Mouse (Mus musculus) embryonic facial prominence, embryonic 14.5 days (tissue): ENCODE results near the gene 4933427I04Rik. TPM values are rescaled to one million over a fixed set of nuclear protein-coding genes. Genes with fewer than 3 reads are reported as not detected.

Source experiments
- ATAC-seq: fragments of 200-750 bp; cut with Nextera tagmentation; 2 replicates; pipeline ENCODE4 v1.8.0; 2017; ENCODE audit warnings: low read depth, moderate number of reproducible peaks, moderate TSS enrichment
- DNase-seq: peaks from one replicate; pipeline ENCODE4 v3.0.0-alpha.2; 2015; ENCODE audit warnings: low spot score
- H3K27ac ChIP-seq: fragments of 300-500 bp; sonication (generic); replicated peaks from 2 replicates; pipeline ENCODE4 v1.5.1; 2014; ENCODE audit warnings: low read depth, mild to moderate bottlenecking, low read length, moderate library complexity
- H3K27me3 ChIP-seq: fragments of 300-500 bp; sonication (generic); replicated peaks from 2 replicates; pipeline ENCODE4 v1.6.1; 2014; ENCODE audit warnings: low read length; ENCODE audit not compliant: control insufficient read depth, insufficient read depth
- H3K36me3 ChIP-seq: fragments of 300-500 bp; sonication (generic); 2 replicates; pipeline ENCODE4 v1.6.1; 2014; ENCODE audit warnings: low read length, mixed read lengths; ENCODE audit not compliant: control insufficient read depth, insufficient read depth
- H3K4me1 ChIP-seq: fragments of 300-500 bp; sonication (generic); 2 replicates; pipeline ENCODE4 v1.6.1; 2014; ENCODE audit warnings: antibody characterized with exemption, low read length; ENCODE audit not compliant: control insufficient read depth, insufficient read depth
- H3K4me2 ChIP-seq: fragments of 300-500 bp; sonication (generic); 2 replicates; pipeline ENCODE4 v1.6.1; 2014; ENCODE audit warnings: low read depth, mild to moderate bottlenecking, low read length, moderate library complexity, mixed read lengths
- H3K4me3 ChIP-seq: fragments of 300-500 bp; sonication (generic); 2 replicates; pipeline ENCODE4 v1.5.1; 2014; ENCODE audit warnings: low read depth, mild to moderate bottlenecking, low read length
- H3K9ac ChIP-seq: fragments of 300-500 bp; sonication (generic); 2 replicates; pipeline ENCODE4 v1.6.1; 2014; ENCODE audit warnings: low read depth, mild to moderate bottlenecking, low read length, moderate library complexity, mixed read lengths
- H3K9me3 ChIP-seq: fragments of 300-500 bp; sonication (generic); 2 replicates; pipeline ENCODE4 v1.6.1; 2016; ENCODE audit warnings: low read length; ENCODE audit not compliant: control insufficient read depth
- WGBS: fragments of 180-500 bp; shearing (Covaris S2); extraction: QIAGEN DNeasy Blood & Tissue Kit; methylation state at CpG from one replicate; pipeline ENCODE4 v1.1.7; 2014; 5-methylcytosine and 5-hydroxymethylcytosine counted together
- polyA plus RNA-seq: library from polyadenylated mRNA; unstranded; fragments of >200 nt; fragmentation: Nextera tagmentation; extraction: Ambion mirVana; gene quantifications from 2 replicates; pipeline ENCODE4 v1.2.1, GENCODE M21; 2014

The 4933427I04Rik gene
- polyA plus RNA-seq, result not detected in 2 replicates

DNA sequence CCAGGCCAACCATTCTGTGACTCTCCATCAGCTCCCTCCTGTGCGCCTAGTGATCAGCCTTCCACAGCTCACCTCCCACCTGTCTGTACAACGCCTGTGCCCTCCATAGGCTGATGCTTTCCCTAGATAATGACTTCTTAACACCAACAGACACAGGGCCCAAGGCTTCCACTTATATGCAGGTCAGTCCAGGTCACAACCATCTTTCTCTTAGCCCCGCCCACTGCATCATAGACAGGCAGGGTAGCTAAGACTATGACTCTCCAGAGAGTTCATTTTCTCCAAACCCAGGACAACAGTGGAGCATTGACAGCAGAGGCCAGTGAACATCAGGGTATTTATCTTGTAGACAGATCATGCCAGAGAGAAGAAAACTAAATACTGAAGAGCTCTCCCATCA is at the start of gene 4933427I04Rik:
4933427I04Rik (plus strand) TSS at position 301 of the 400 bp plus-strand sequence.
- no peak for ATAC-seq
- Histone ChIP-seq H3K27ac (no peak within 1 kb of the TSS), H3K4me2 (no peak within 1 kb of the TSS), H3K36me3 (no peaks in the 10 kb centered on the region), H3K9me3 (no peaks in the 10 kb centered on the region), H3K4me1 (no peaks in the 10 kb centered on the region), H3K27me3 (no peaks in the 10 kb centered on the region), H3K9ac (no peak within 1 kb of the TSS), H3K4me3 (no peak within 1 kb of the TSS)
- DNase-seq, result no peak
- 83% methylated on average over 3 of the region's 3 CpGs for WGBS

DNA sequence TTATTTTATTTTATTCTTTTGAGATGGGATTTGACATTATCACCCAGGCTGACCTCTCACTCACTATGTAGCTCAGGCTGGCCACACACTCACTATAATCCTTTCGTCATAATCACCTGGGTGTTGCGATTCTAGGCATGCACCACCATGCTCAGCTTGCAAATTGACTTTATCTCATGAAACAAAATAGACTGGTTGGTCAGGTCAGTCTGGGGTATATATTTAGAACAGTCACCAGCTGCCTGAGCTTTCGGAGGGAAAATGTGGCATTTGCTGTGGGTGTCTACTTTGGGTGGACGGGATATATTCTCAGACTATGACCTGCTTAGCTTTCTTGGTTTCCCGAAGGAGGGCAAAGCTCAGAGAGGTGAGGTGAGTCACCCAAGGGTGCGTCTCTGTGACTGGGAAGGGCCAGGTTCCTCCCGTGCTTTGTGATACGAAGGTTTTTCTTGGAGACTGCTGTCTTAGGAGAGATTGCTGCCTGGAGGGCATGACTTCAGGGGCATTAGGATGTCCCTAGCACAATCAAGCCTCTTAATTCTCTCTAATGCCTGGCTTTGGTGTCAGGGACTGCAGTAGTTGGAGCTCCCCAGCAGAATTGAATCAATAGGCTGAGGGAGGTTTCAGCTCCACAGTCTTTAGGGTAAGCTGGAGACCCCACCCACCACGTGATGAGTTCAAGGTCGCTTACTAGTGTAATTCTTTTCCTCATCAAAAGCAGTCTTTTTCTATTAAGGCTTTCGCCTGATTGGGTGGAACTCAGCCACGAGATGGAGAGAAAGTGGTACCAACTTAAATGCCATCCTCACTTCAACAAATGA is 48.8 kb upstream of the 4933427I04Rik start:
- no peak for ATAC-seq
- no peaks in the 10 kb centered on the region for H3K36me3 ChIP-seq
- 78% methylated on average over 12 of the region's 12 CpGs for WGBS

DNA sequence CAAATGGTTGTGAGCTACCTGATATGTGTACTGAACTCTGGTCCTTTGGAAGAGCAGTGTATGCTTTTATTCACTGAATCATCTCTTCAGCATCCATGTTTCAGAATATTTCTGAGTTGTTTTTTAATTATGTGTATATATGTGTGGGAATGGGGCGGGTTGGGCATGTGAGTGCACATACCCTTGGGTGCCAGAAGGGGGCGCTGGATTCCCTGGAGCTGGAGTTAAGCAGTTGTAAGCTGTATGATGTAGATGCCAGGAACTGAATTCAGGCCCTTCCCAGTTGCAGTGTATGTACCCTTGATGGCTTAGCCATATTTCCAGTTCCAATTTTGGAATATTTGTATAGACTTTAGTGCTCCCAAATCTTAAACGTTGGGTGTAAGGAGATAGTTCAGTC is 47.0 kb upstream of the 4933427I04Rik start:
- DNase-seq, result no peak
- H3K9ac ChIP-seq, result no peak overlapping the region
- no peak for ATAC-seq
- H3K27ac ChIP-seq, result no peak overlapping the region
- 73% methylated on average over 3 of the region's 3 CpGs for WGBS
- H3K27me3 ChIP-seq, result no peaks in the 10 kb centered on the region
- no peaks in the 10 kb centered on the region for H3K36me3 ChIP-seq
- H3K4me3 ChIP-seq, result no peak overlapping the region
- no peaks in the 10 kb centered on the region for H3K4me1 ChIP-seq
- no peak overlapping the region for H3K4me2 ChIP-seq
- no peaks in the 10 kb centered on the region for H3K9me3 ChIP-seq

More for the DNA sequence above, 48.8 kb upstream of the 4933427I04Rik start:
- Histone ChIP-seq H3K4me3 (no peak overlapping the region), H3K27me3 (no peaks in the 10 kb centered on the region), H3K4me1 (no peaks in the 10 kb centered on the region), H3K9me3 (no peaks in the 10 kb centered on the region), H3K4me2 (no peak overlapping the region), H3K9ac (no peak overlapping the region), H3K27ac (no peak overlapping the region)
- no peak for DNase-seq

DNA sequence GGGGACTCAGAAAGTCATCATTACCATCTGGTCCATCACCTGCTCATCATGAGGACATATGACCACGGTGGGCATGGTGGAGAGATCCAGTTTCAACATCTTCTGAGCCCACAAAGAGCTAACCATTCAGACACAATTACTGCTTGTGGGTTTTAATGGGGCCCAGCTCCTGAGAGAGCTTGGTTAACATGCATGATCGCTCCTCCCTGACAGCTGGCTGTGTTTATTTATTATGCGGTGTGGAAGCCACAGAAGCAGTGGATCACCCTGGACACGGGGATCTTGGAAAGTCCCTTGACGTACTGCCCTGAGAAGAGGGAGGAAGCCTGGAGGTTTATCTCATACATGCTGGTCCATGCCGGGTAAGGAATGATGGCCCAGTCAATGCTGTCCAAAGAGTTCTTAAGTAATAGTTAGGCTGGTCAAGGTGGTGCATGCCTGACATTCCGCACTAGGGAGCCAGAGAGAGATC is 45.4 kb upstream of the 4933427I04Rik start:
- Histone ChIP-seq H3K27me3 (no peaks in the 10 kb centered on the region), H3K36me3 (no peaks in the 10 kb centered on the region), H3K27ac (no peak overlapping the region), H3K4me3 (no peak overlapping the region), H3K9me3 (no peaks in the 10 kb centered on the region), H3K9ac (no peak overlapping the region), H3K4me1 (no peaks in the 10 kb centered on the region), H3K4me2 (no peak overlapping the region)
- ATAC-seq, result peak; percentile 65; the same call in 1 of the 2 replicates
- DNase-seq, result peak; percentile 32
- 65% methylated on average over 7 of the region's 7 CpGs for WGBS

DNA sequence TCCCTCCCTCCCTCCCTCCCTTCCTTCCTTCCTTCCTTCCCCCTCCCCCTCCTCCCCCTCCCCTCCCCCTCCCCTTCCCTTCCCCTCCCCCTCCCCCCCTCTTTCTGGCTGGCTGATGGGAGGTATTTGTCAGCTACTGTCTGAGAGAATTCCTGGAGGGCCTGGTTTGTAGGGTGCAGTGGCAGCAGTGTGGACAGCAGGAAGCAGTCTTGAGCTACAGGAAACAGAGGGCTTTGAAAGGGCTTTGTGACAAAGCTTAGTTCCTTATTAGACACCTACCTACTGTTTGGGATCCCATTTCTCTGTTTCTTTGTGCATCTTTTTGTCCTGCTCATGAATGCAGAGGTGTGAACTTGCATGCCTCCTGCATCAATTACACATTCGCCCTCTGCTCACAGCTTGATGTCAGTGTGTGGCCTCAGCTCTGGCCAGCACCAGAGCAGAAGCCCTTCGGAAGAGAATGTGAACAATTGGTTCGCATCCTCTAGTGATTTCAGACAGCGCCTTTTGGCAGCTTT is 40.3 kb upstream of the 4933427I04Rik start:
- peak; percentile 11 for DNase-seq
- H3K9ac ChIP-seq, result no peak overlapping the region
- WGBS, result 56% methylated on average over 4 of the region's 4 CpGs

DNA sequence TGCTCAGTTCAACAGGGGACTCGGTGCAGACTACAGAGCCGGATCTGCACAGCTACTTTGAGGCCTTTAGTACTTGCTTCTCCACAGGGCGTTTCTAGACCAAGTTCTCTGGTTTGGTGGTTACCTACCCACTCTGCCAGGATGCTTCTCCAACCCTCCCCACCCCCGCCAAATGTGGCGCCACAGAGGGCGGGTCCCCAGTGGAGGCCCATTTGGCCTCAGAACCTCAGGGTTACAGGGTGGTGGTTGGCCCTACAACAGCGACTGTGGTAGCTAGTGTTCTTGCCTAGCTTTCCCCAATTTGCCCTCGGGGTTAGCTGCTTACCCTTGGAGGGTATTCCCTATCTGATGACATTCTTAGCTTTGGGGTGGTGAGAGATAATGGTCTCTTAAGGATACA is 17.4 kb upstream of the 4933427I04Rik start:
- no peaks in the 10 kb centered on the region for H3K27me3 ChIP-seq
- DNase-seq, result no peak
- H3K9ac ChIP-seq, result no peak overlapping the region
- H3K4me1 ChIP-seq, result no peaks in the 10 kb centered on the region
- no peak overlapping the region for H3K4me2 ChIP-seq
- no peak overlapping the region for H3K27ac ChIP-seq
- ATAC-seq, result no peak
- no peak overlapping the region for H3K4me3 ChIP-seq
- 86% methylated on average over 8 of the region's 8 CpGs for WGBS
- 0 out of 2 replicates have a peak, but pooled peaks cover 4% of the 10 kb centered on the region for H3K9me3 ChIP-seq
- H3K36me3 ChIP-seq, result no peaks in the 10 kb centered on the region

More for the DNA sequence above, 40.3 kb upstream of the 4933427I04Rik start:
- no peaks in the 10 kb centered on the region for H3K9me3 ChIP-seq
- H3K4me2 ChIP-seq, result no peak overlapping the region
- no peaks in the 10 kb centered on the region for H3K27me3 ChIP-seq
- no peak overlapping the region for H3K4me3 ChIP-seq
- no peaks in the 10 kb centered on the region for H3K36me3 ChIP-seq
- ATAC-seq, result no peak
- H3K4me1 ChIP-seq, result no peaks in the 10 kb centered on the region
- H3K27ac ChIP-seq, result no peak overlapping the region

DNA sequence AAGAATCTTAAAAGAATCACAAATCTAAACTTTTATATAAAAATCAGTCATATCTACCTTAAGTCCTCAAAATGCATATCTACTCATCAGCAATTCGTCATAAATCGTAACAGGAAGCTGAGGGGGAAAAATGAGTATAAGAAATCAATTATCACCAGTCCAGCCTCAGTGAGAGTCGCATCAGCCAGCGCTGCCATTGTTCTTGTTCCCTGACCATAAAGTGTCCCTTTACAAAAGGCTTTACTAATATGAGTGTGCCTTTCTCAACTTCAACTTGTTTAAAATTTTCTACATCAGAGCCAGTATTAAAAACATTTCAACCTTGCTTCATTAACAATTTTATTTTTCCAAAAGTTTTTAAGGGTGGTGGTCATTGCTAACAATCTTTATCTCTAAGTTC is 2.6 kb upstream of the 4933427I04Rik start:
- WGBS, result 63% methylated on average over 4 of the region's 4 CpGs
- Histone ChIP-seq H3K4me1 (no peaks in the 10 kb centered on the region), H3K4me2 (no peak overlapping the region), H3K27ac (no peak overlapping the region), H3K4me3 (no peak overlapping the region), H3K9me3 (no peaks in the 10 kb centered on the region; the same call in 1 of the 2 replicates), H3K27me3 (no peaks in the 10 kb centered on the region), H3K36me3 (no peaks in the 10 kb centered on the region), H3K9ac (no peak overlapping the region)
- DNase-seq (no peak), ATAC-seq (no peak)

DNA sequence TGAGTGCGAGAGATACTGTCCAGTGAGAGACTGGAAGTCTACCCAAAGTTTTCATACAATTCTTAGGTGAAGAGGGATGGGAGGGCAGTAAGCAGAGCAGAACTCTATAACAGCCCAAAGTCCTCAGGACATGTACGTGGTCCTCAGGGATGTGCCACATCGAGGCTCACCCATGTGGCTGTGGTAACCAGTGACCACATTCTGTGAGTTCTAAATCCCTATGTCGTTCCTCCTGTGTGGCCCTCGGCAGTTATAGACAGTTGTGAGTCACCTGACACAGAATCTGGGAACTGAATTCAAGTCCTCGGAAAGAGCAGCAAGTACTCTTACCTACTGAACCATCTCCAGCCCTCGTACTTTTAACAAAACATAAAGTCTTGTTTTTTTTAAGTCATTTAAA is 1.4 kb upstream of the 4933427I04Rik start:
- ATAC-seq (no peak), DNase-seq (no peak)
- Histone ChIP-seq H3K36me3 (no peaks in the 10 kb centered on the region), H3K9me3 (no peaks in the 10 kb centered on the region), H3K27me3 (no peaks in the 10 kb centered on the region), H3K4me2 (no peak overlapping the region), H3K4me3 (no peak overlapping the region), H3K9ac (no peak overlapping the region), H3K4me1 (no peaks in the 10 kb centered on the region), H3K27ac (no peak overlapping the region)
- WGBS, result 84% methylated on average over 7 of the region's 7 CpGs
